Mouse (Mus musculus): Measurements from ENCODE around the gene Bckdhb. TPM values are rescaled to one million over a fixed set of nuclear protein-coding genes. Genes with fewer than 3 reads are reported as not detected.
A peak's percentile ranks its signal among the peaks of the same experiment; 100 is the strongest.
"Not testable (repeated sequence)": the region's sequence is repeated elsewhere in the genome, so short reads cannot be mapped to it uniquely, and the experiment has no call there.

Bckdhb gene
- polyA plus RNA-seq, 1 experiment from 2014 or later, result 38.4 TPM

DNA sequence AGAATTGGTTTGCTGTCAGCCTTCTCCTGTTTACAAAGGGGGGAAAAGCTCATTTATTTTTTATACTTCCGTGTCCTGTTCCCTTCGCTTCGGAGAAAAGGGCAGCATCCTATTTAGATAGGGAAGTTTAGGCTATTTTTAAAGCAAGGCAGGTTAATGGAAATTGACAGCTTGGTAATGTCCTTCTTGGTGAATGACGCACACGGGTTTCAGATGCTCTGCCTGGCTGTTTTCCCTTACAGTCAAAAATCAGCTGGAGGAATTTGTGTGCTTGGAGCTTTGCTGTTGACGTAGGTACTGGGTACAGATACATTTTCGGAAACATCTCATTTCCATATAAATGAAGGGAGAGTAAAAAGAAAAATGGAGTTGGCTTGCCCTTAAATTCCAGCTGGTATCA, 44.4 kb downstream of the Bckdhb start:
- 62% methylated on average over 7 of the region's 7 CpGs for WGBS
- Histone ChIP-seq H3K9ac (no peak overlapping the region), H3K27ac (replicated peaks) (no peak overlapping the region), H3K4me1 (replicated peaks) (no peaks in the 10 kb centered on the region), H3K27me3 (no peaks in the 10 kb centered on the region), H3K4me3 (no peak overlapping the region), H3K9me3 (no peaks in the 10 kb centered on the region), H3K36me3 (no peaks in the 10 kb centered on the region), H3K4me2 (no peak overlapping the region)
- no peak for ATAC-seq (ENCODE audit: low FRiP score, low read depth)

DNA sequence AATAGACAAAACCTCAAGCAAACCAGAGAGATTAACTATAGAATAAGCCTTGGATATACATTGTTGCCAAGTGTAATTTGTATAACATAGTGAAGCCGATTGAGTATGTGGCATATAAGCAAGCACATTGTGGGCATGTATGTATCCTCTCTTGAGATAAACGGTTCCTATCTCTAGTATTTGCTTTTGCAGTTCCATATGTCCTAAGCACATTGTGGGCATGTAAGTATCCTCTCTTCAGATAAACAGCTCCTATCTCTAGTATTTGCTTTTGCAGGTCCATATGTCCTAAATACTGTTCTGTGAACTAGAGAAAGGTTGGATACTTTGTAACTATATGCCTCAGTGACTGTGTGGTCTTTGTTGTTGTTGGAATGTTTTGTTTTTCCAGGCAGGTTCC, 48.5 kb downstream of the Bckdhb start:
- Histone ChIP-seq H3K9ac (no peak overlapping the region), H3K36me3 (no peaks in the 10 kb centered on the region), H3K27me3 (no peaks in the 10 kb centered on the region), H3K27ac (replicated peaks) (no peak overlapping the region), H3K4me2 (no peak overlapping the region), H3K9me3 (no peaks in the 10 kb centered on the region), H3K4me3 (no peak overlapping the region), H3K4me1 (replicated peaks) (no peaks in the 10 kb centered on the region)
- WGBS, result 93% methylated on average over 2 of the region's 2 CpGs
- no peak for ATAC-seq (ENCODE audit: low FRiP score, low read depth)

DNA sequence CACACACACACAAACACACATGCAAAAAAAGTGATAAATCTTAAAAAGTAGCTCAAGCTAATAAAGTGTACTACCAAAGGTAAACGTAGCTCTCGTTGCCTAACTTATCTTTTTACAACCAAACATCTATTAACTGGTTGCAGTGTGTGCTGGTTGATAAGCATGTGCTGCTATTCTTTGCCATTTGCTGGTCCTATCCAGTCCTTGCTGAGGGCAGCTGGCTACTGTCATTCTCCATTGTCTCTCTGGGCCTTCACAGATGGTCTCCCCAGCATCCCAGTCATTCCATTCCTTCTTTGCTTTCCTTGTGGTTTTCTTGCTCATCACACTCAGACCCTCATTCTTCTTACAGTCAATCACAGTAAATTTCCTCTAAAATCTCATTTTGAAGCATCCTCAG, 50.9 kb downstream of the Bckdhb start:
- Histone ChIP-seq H3K4me3 (no peak overlapping the region), H3K36me3 (no peaks in the 10 kb centered on the region), H3K4me2 (no peak overlapping the region), H3K9me3 (no peaks in the 10 kb centered on the region), H3K4me1 (replicated peaks) (no peaks in the 10 kb centered on the region), H3K27me3 (no peaks in the 10 kb centered on the region), H3K9ac (no peak overlapping the region), H3K27ac (replicated peaks) (no peak overlapping the region)
- WGBS, result 93% methylated on average over 2 of the region's 2 CpGs
- ATAC-seq (ENCODE audit: low FRiP score, low read depth), result no peak

DNA sequence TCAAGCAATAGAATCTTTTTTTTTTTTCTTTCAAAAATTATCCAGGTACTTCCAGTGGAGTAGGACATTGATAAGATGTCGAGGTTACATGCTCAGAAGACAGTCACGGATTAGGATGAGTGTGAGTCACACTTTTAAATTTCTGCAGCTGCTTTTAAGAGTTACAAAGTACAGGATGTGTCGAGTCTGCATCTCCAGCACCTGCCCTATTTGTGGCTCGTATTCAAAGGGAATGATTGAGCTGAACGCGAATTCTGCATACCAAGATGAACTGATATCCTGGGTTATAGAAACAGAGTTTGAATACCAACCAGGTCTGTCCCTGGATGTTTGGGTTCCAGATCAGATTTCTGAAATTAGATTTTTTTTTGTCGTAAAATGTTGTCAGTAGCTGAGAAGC, 56.3 kb downstream of the Bckdhb start:
- H3K4me1 ChIP-seq (replicated peaks), result no peaks in the 10 kb centered on the region
- no peak overlapping the region for H3K4me2 ChIP-seq
- ATAC-seq (ENCODE audit: low FRiP score, low read depth), result no peak
- H3K9me3 ChIP-seq, result no peaks in the 10 kb centered on the region
- H3K27ac ChIP-seq (replicated peaks), result no peak overlapping the region
- no peak overlapping the region for H3K4me3 ChIP-seq
- 86% methylated on average over 7 of the region's 7 CpGs for WGBS
- no peaks in the 10 kb centered on the region for H3K27me3 ChIP-seq
- H3K9ac ChIP-seq, result no peak overlapping the region
- no peaks in the 10 kb centered on the region for H3K36me3 ChIP-seq

DNA sequence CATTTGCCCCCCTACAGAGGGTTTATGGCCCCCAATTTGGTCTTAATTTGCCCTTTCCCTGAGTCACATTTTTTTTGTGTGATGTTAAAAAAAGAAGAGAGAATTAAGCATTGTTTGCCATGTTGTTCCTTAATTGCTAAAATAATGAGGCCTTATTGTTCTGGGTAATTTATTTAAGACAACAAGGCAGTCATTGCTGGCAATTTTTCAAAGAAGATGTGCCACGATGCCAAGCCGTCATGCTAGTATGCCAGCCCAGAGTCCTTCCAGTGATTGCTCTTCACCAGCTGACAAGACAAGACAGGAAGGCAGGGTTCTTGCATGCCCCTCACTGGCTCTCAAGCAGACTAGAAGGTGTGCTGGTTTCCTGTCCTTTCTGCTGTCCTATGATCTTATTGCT, 84.0 kb downstream of the Bckdhb start:
- Histone ChIP-seq H3K4me2 (no peak overlapping the region), H3K4me3 (no peak overlapping the region), H3K36me3 (peaks cover 2% of the 10 kb centered on the region; the same call in 1 of the 2 replicates), H3K9ac (no peak overlapping the region), H3K27me3 (no peaks in the 10 kb centered on the region), H3K27ac (replicated peaks) (no peak overlapping the region), H3K4me1 (replicated peaks) (no peaks in the 10 kb centered on the region), H3K9me3 (no peaks in the 10 kb centered on the region)
- ATAC-seq (ENCODE audit: low FRiP score, low read depth), result no peak
- WGBS, result 41% methylated on average over 2 of the region's 2 CpGs

- Histone ChIP-seq H3K4me3 (no peak overlapping the region), H3K9me3 (no peaks in the 10 kb centered on the region), H3K4me1 (replicated peaks) (no peaks in the 10 kb centered on the region), H3K9ac (no peak overlapping the region), H3K4me2 (no peak overlapping the region), H3K27ac (replicated peaks) (no peak overlapping the region), H3K36me3 (no peaks in the 10 kb centered on the region), H3K27me3 (no peaks in the 10 kb centered on the region)
- ATAC-seq (ENCODE audit: low FRiP score, low read depth), result no peak
These were observed 86.2 kb downstream of the Bckdhb start for GRCm38 (mm10) chr9:84011146-84011545.

- not testable (repeated sequence) for H3K27me3 ChIP-seq; H3K27ac ChIP-seq (replicated peaks); H3K9ac ChIP-seq; H3K4me2 ChIP-seq; H3K4me3 ChIP-seq; ATAC-seq (ENCODE audit: low FRiP score, low read depth); H3K9me3 ChIP-seq; H3K4me1 ChIP-seq (replicated peaks); H3K36me3 ChIP-seq
- 89% methylated on average over 8 of the region's 8 CpGs for WGBS
These were observed 93.2 kb downstream of the Bckdhb start for GRCm38 (mm10) chr9:84018141-84018540.

DNA sequence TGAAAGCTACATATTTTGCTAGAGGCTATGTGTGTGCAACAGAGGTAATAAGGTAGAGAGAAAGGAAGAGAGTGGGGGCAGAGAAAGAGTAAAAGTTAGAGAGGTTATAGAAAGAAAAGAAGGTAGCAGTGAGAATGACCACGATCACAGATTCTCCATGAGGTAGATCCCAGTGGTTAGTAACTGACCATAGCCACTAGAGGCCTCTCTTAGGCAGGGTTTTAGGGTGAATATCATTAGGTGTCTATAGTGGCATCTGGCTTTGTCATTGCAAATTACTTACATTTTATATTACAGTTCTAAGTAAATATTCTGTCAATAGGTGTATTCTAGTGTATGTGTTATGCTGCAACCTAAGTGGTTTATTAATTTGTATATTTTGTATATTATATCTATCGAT, 94.7 kb downstream of the Bckdhb start:
- H3K9ac ChIP-seq, result no peak overlapping the region
- no peaks in the 10 kb centered on the region for H3K4me1 ChIP-seq (replicated peaks)
- H3K27ac ChIP-seq (replicated peaks), result no peak overlapping the region
- no peaks in the 10 kb centered on the region for H3K36me3 ChIP-seq
- no peaks in the 10 kb centered on the region for H3K27me3 ChIP-seq
- no peak; the same call in 1 of the 2 replicates for ATAC-seq (ENCODE audit: low FRiP score, low read depth)
- no peak overlapping the region for H3K4me3 ChIP-seq
- WGBS, result 71% methylated on average over 2 of the region's 2 CpGs
- no peak overlapping the region for H3K4me2 ChIP-seq
- H3K9me3 ChIP-seq, result no peaks in the 10 kb centered on the region

DNA sequence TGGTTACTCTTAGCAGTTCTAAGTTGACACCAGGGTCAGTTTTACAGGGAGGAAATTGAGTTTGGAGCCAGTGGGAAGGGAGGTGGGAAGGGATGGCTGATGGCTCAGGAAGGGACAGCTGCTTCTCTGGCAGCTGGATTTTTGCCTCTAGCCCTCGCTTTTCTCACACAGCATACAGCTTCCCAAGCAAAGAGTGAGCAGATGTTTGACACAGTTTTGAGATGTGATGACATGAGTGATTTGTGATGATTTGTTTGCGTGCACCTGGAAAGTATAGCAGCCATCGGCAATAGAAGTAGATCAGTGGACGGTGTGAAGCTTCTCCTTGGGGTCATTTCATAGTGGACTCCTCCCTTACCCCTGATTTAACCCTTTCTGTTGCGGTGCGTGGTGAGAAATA, 96.2 kb downstream of the Bckdhb start:
- Histone ChIP-seq H3K27ac (replicated peaks) (no peak overlapping the region), H3K36me3 (no peaks in the 10 kb centered on the region), H3K27me3 (no peaks in the 10 kb centered on the region), H3K4me3 (no peak overlapping the region), H3K9me3 (no peaks in the 10 kb centered on the region), H3K9ac (no peak overlapping the region), H3K4me2 (no peak overlapping the region), H3K4me1 (replicated peaks) (no peaks in the 10 kb centered on the region)
- 90% methylated on average over 6 of the region's 6 CpGs for WGBS
- no peak for ATAC-seq (ENCODE audit: low FRiP score, low read depth)

- no peak for ATAC-seq (ENCODE audit: low FRiP score, low read depth)
- Histone ChIP-seq H3K27ac (replicated peaks) (no peak overlapping the region), H3K4me2 (no peak overlapping the region), H3K9me3 (no peaks in the 10 kb centered on the region), H3K9ac (no peak overlapping the region), H3K27me3 (no peaks in the 10 kb centered on the region), H3K36me3 (no peaks in the 10 kb centered on the region), H3K4me3 (no peak overlapping the region), H3K4me1 (replicated peaks) (peaks cover 15% of the 10 kb centered on the region)
- 95% methylated on average over 2 of the region's 2 CpGs for WGBS
These were observed 103.2 kb downstream of the Bckdhb start for GRCm38 (mm10) chr9:84028120-84028519.

GRCm38 (mm10) chr9:84030691-84031290, 105.8 kb downstream of the Bckdhb start:
- Histone ChIP-seq H3K27ac (replicated peaks) (no peak overlapping the region), H3K27me3 (no peaks in the 10 kb centered on the region), H3K9me3 (no peaks in the 10 kb centered on the region), H3K9ac (no peak overlapping the region), H3K4me2 (no peak overlapping the region), H3K4me3 (no peak overlapping the region), H3K4me1 (replicated peaks) (peaks cover 24% of the 10 kb centered on the region), H3K36me3 (no peaks in the 10 kb centered on the region)
- ATAC-seq (ENCODE audit: low FRiP score, low read depth), result no peak
- 59% methylated on average over 6 of the region's 6 CpGs for WGBS

DNA sequence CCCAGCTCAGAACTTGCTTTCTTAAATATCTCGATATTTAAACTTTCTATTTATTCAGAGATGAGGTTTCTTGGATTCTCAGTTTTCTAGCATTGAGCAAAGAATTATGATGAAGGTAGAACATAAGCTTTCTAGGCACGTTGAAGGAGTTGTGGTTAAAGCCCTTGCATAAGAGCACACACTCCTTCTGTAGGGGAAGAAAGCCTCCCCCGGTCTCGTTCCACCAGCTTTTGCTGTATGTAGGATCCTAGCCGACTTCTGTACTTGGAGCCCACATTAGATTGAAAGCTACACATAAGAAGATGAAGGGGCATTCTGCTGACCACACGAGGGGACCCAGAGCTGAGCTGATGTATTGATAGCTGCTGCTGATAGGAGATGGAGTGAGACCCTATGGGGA, 106.5 kb downstream of the Bckdhb start:
- no peak for ATAC-seq (ENCODE audit: low FRiP score, low read depth)
- Histone ChIP-seq H3K4me2 (no peak overlapping the region), H3K9ac (no peak overlapping the region), H3K4me3 (no peak overlapping the region), H3K4me1 (replicated peaks) (peaks cover 24% of the 10 kb centered on the region), H3K27me3 (no peaks in the 10 kb centered on the region), H3K9me3 (no peaks in the 10 kb centered on the region), H3K27ac (replicated peaks) (no peak overlapping the region), H3K36me3 (no peaks in the 10 kb centered on the region)
- 83% methylated on average over 6 of the region's 6 CpGs for WGBS

- peak overlapping the region; percentile 70 for H3K27ac ChIP-seq (replicated peaks)
- H3K4me2 ChIP-seq, result peak overlapping the region; percentile 47
- H3K36me3 ChIP-seq, result no peaks in the 10 kb centered on the region
- H3K4me1 ChIP-seq (replicated peaks), result peaks cover 24% of the 10 kb centered on the region
- H3K27me3 ChIP-seq, result no peaks in the 10 kb centered on the region
- no peaks in the 10 kb centered on the region for H3K9me3 ChIP-seq
- peak overlapping the region; percentile 16 for H3K4me3 ChIP-seq
- peak; percentile 92 for ATAC-seq (ENCODE audit: low FRiP score, low read depth)
- 8% methylated on average over 19 of the region's 19 CpGs for WGBS
- H3K9ac ChIP-seq, result peak overlapping the region; percentile 16; the same call in 1 of the 2 replicates
These were observed 107.9 kb downstream of the Bckdhb start for GRCm38 (mm10) chr9:84032669-84033341.

All from hindbrain, embryonic 15.5 days (tissue).